In the genomic region with DNA sequence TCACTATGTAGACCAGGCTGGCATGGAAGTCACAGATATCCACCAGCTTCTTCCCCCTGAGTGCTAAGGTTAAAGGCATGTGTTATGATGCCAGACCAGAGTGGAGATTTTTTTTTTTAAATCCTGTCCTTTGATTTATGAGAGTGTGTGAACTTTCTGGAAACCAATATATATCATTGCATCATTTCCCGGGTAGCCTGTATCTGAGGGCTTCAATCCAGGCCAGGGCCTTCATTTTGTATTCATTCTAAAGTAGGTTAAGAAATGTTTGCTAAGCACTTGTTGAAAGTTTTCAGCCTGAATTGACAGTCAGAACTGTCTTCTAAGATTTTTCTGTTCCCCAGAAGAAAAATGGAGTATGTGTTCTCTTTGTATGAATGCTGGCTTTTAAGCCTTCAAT, we compare ENCODE assay signal across 34 mouse cellular contexts. TPM values are rescaled to one million over a fixed set of nuclear protein-coding genes. Genes with fewer than 3 reads are reported as not detected.
"Had no signal": no experiment of that assay in that cellular context is flagged by ENCODE, and none has a peak within 500 bp of the region (broad histone marks: within the 10 kb centered on the region; RNA-seq: fewer than 3 reads in every experiment).

No protein-coding gene starts in this region.

- H3K9me3 ChIP-seq: heart, embryonic 15.5 days; hindbrain, embryonic 15.5 days had no signal

- DNase-seq: gastrocnemius, adult 2 months; gastrocnemius, postnatal 10 days; gastrocnemius, postnatal 25 days; heart, adult 18-20 months; heart, postnatal 14 days; heart, postnatal 36 days; kidney, adult 11 months; kidney, adult 2 months; kidney, adult 9 months; kidney, postnatal 14 days; kidney, postnatal 36 days; layer of hippocampus, adult 9-11 months; layer of hippocampus, postnatal 36 days; liver, embryonic 13.5 days had no signal

- ATAC-seq: hindbrain, postnatal 0 days; intestine, embryonic 16.5 days had no signal

- H3K4me3 ChIP-seq: gastrocnemius, adult 2 months; heart, embryonic 13.5 days; heart, embryonic 15.5 days; hindbrain, embryonic 13.5 days; hindbrain, embryonic 15.5 days; kidney, embryonic 15.5 days; limb, embryonic 10.5 days; limb, embryonic 12.5 days; liver, embryonic 13.5 days had no signal

- H3K4me2 ChIP-seq: heart, embryonic 11.5 days; heart, embryonic 13.5 days; heart, embryonic 15.5 days; hindbrain, embryonic 13.5 days; hindbrain, embryonic 15.5 days; kidney, embryonic 15.5 days; limb, embryonic 12.5 days; liver, embryonic 11.5 days; liver, embryonic 13.5 days had no signal

- H3K27me3 ChIP-seq: heart, embryonic 13.5 days; heart, embryonic 15.5 days; hindbrain, embryonic 13.5 days; hindbrain, embryonic 15.5 days; kidney, embryonic 15.5 days; limb, embryonic 12.5 days; liver, embryonic 13.5 days had no signal

- H3K9ac ChIP-seq: heart, embryonic 13.5 days; heart, embryonic 15.5 days; hindbrain, embryonic 13.5 days; hindbrain, embryonic 15.5 days; kidney, embryonic 15.5 days; limb, embryonic 12.5 days; liver, embryonic 13.5 days had no signal

- H3K36me3 ChIP-seq: heart, embryonic 13.5 days; heart, embryonic 15.5 days; hindbrain, embryonic 13.5 days; hindbrain, embryonic 15.5 days; kidney, embryonic 15.5 days; limb, embryonic 10.5 days; limb, embryonic 12.5 days; liver, embryonic 13.5 days had no signal

- H3K27ac ChIP-seq: gastrocnemius, adult 2 months; heart, embryonic 13.5 days; heart, embryonic 15.5 days; hindbrain, embryonic 13.5 days; hindbrain, embryonic 15.5 days; hindbrain, postnatal 0 days; kidney, embryonic 15.5 days; kidney, postnatal 0 days; limb, embryonic 10.5 days; limb, embryonic 12.5 days; liver, embryonic 13.5 days had no signal

- H3K4me1 ChIP-seq: heart, embryonic 13.5 days; heart, embryonic 15.5 days; hindbrain, embryonic 13.5 days; hindbrain, embryonic 15.5 days; kidney, embryonic 15.5 days; limb, embryonic 10.5 days; limb, embryonic 12.5 days; liver, embryonic 13.5 days had no signal

RNA-seq across cellular contexts. Expression of gene Tectb, which starts 8.9 kb away (rescaled TPM):
- total RNA-seq: gastrocnemius, adult 2 months; granulocyte monocyte progenitor cell, adult 5-6 weeks; hematopoietic stem cell, adult 5-6 weeks; layer of hippocampus, postnatal 36 days; left cerebral cortex, adult 18-20 months; left cerebral cortex, postnatal 36 days had no signal
- polyA plus RNA-seq: heart, embryonic 11.5 days; heart, embryonic 13.5 days; heart, embryonic 15.5 days; hindbrain, embryonic 11.5 days; intestine, embryonic 14.5 days; kidney, embryonic 15.5 days; large intestine, adult 2 months; limb, embryonic 10.5 days; limb, embryonic 12.5 days; limb, embryonic 14.5 days; liver, embryonic 11.5 days; liver, embryonic 13.5 days had no signal
